Mouse (Mus musculus) kidney, adult 9 months (tissue): ENCODE data around the gene Mrpl34.
"Not testable (repeated sequence)": the region's sequence is repeated elsewhere in the genome, so short reads cannot be mapped to it uniquely, and the experiment has no call there.

Source experiments
- DNase-seq: peaks from one replicate; pipeline ENCODE4 v3.0.0; 2022

Gene Mrpl34

GRCm38 (mm10) chr8:71464513-71465500 is at the start of gene Mrpl34:
Gene Mrpl34, plus strand, starts transcription at chr8:71464959.
- DNase-seq = peak; percentile 100

GRCm38 (mm10) chr8:71422121-71422520 is 42.6 kb upstream of the Mrpl34 start:
- DNase-seq = no peak

GRCm38 (mm10) chr8:71432935-71433334 is 31.8 kb upstream of the Mrpl34 start:
- not testable (repeated sequence) for DNase-seq

GRCm38 (mm10) chr8:71437041-71437440 is 27.7 kb upstream of the Mrpl34 start:
- no peak for DNase-seq

GRCm38 (mm10) chr8:71441404-71441803 is 23.4 kb upstream of the Mrpl34 start:
- peak; percentile 48 for DNase-seq

GRCm38 (mm10) chr8:71445096-71445495 is 19.7 kb upstream of the Mrpl34 start:
- no peak for DNase-seq

GRCm38 (mm10) chr8:71451337-71451736 is 13.4 kb upstream of the Mrpl34 start:
- DNase-seq = no peak

GRCm38 (mm10) chr8:71451777-71452176 is 13.0 kb upstream of the Mrpl34 start:
- no peak for DNase-seq

GRCm38 (mm10) chr8:71452669-71453068 is 12.1 kb upstream of the Mrpl34 start:
- no peak for DNase-seq

GRCm38 (mm10) chr8:71454668-71455067 is 10.1 kb upstream of the Mrpl34 start:
- DNase-seq = no peak

GRCm38 (mm10) chr8:71456906-71457305 is 7.9 kb upstream of the Mrpl34 start:
- no peak for DNase-seq

- no peak for DNase-seq
Observed at GRCm38 (mm10) chr8:71457659-71458270, 7.0 kb upstream of the Mrpl34 start.

GRCm38 (mm10) chr8:71460716-71461115 is 4.0 kb upstream of the Mrpl34 start:
- no peak for DNase-seq

GRCm38 (mm10) chr8:71461152-71461840 is 3.5 kb upstream of the Mrpl34 start:
- peak; percentile 14 for DNase-seq

- DNase-seq = no peak
Observed at GRCm38 (mm10) chr8:71462191-71462590, 2.6 kb upstream of the Mrpl34 start.

- peak; percentile 48 for DNase-seq
Observed at GRCm38 (mm10) chr8:71462786-71463185, 2.0 kb upstream of the Mrpl34 start.

GRCm38 (mm10) chr8:71463188-71464033 is 1.3 kb upstream of the Mrpl34 start, which contains the start of gene Abhd8:
Gene Abhd8, minus strand, starts transcription at chr8:71463655.
- peak; percentile 98 for DNase-seq

- peak; percentile 30 for DNase-seq
Observed at GRCm38 (mm10) chr8:71465733-71466132, 974 bp downstream of the Mrpl34 start.

- DNase-seq = peak; percentile 23
Observed at GRCm38 (mm10) chr8:71466198-71466597, 1.4 kb downstream of the Mrpl34 start.

GRCm38 (mm10) chr8:71467201-71467600 is 2.4 kb downstream of the Mrpl34 start:
- DNase-seq = peak; percentile 13

GRCm38 (mm10) chr8:71468001-71468400 is 3.2 kb downstream of the Mrpl34 start:
- peak; percentile 19 for DNase-seq

- peak; percentile 99 for DNase-seq
Observed at GRCm38 (mm10) chr8:71468916-71469315, 4.2 kb downstream of the Mrpl34 start, which contains the start of gene Dda1. Gene Dda1, plus strand, starts transcription at chr8:71469199.
